Mouse (Mus musculus) thymus, postnatal 10 days (tissue): ENCODE results near the gene Ccdc154.
A peak's percentile ranks its signal among the peaks of the same experiment; 100 is the strongest.
"Not testable (repeated sequence)": the region's sequence is repeated elsewhere in the genome, so short reads cannot be mapped to it uniquely, and the experiment has no call there.

Experiments
- DNase-seq, 2 experiments: peaks; one replicate each; pipeline ENCODE4 v3.0.0; 2021; ENCODE audit warnings: low spot score in 2 of 2

The Ccdc154 gene

DNA sequence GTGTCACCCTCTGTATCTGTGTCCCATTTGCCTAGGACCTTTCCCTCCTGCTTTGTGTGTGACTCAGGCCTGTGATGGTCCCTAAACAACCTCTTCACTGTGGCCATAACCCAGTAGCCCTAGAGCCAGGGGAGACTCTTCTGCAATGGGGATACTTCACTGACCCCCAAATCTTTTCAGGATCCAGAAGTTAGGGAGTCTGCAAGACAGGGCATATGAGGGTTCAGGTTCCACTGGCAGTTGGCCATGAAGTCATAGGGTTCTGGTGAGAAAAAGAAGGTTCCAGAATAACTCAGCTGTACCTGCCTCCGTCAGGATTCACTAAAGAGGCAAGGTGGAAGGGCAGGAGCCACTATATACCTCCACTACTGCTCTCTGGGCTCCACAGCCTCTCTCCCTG lies at the start of gene Ccdc154:
Ccdc154 (plus strand) TSS at position 301 of the 400 bp plus-strand sequence.
- DNase-seq, result no peak

DNA sequence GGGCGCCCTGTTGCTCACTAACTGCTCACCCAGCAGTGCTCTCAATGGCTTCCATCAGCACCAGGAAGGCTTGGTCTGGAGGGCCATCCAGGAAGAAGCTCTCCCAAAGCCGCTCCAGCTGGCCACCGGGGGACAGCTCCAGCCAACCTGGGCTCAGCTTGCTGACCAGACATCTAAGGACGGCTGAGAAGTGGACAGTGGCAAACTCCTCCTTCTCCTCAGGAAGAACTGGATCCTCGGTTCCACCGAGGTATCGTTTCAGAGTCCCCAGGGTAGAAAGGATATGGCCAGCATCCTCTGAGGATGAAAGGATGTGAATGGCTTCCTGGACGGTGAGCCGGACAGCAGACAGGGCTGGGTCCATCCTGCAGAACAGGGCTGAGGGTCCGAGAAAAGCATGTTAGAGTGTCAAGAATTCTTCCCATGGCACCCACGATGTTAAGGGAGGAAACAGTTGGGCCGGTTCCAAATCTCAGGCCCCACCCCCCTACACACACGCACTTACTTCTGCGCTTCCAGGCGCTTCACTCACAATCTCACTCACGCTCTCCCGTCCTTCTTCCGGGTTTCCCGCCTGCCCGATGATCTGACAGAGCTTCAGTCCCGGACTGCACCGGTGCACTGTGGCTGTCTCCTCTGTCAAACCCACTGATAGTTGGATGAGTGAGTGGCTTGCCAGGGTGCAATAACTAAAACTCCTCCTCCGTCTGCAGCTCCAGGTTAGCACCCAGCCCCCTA lies 47.2 kb upstream of the Ccdc154 start:
- DNase-seq, result no peak

DNA sequence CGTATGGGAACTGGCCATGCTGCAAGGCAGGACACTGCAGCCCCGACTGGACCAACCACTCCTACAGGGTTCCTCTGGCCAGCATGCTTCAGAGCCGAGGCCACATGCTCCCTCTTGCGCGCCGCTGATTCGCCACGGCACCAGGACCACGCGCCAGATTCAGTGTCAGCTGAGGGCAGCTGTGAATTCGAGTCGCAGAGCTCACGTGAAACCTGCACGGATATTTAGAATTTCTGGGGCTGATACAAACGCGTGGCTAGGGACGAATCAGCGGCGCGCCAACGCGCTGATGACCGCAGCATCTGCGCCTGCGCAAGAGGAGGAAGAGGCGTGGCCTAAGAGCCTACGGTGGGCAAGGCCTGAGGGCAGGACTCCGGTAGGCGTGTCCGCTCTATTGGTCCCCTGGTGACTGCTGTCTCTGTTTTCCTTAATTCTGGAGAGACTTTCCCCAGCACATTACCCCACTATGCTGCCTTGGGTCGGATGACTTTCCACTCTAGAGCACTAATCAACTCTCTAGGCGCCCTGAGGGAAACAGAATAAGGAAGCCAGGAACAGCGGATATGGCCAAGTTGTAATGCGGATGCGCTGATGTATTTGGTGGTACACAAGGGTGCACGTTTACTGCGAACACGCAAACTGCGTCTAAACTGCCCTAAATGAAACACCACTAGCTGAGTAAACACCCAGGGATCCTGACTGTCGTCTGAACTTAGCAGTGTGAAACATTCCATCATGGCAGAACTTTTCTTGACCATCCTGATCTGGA lies 46.4 kb upstream of the Ccdc154 start, which contains the start of gene Telo2:
Telo2 (minus strand) TSS at position 304 of the 769 bp plus-strand sequence.
- DNase-seq, result peak; percentile 84 to 92

- peak in 1 of 2 experiments; percentile 45 for DNase-seq
These were observed 45.0 kb upstream of the Ccdc154 start for GRCm38 (mm10) chr17:25117263-25117662.

- no peak for DNase-seq
These were observed 41.9 kb upstream of the Ccdc154 start, which contains the start of gene Ptx4 for GRCm38 (mm10) chr17:25120406-25120805. Gene Ptx4 (plus strand): TSS chr17:25120760.

GRCm38 (mm10) chr17:25123979-25124378 lies 38.3 kb upstream of the Ccdc154 start:
- peak in 1 of 2 experiments; percentile 50 for DNase-seq

GRCm38 (mm10) chr17:25125442-25126060 lies 36.7 kb upstream of the Ccdc154 start:
- DNase-seq, result not testable (repeated sequence)

DNA sequence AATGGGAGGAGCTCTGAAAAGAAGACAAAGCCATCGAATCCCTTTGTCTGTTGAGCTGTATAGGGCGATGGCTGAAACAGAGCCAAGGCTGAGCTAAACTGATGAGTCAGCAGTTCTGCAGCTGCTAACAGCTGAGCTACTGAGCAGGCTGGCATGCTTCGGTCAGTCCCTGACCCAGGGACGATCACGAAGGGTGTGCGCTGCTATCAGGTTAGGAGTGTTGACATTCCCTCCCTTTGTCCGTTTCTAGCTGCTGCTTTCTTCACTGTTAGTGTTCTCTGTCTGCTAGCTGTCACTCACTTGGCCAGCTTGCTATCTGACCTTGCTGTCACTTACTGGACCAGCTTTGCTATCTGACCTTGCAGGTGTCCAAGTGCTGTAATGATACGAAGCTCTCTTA lies 35.2 kb upstream of the Ccdc154 start:
- no peak for DNase-seq

GRCm38 (mm10) chr17:25127681-25128080 lies 34.6 kb upstream of the Ccdc154 start:
- DNase-seq, result no peak

- DNase-seq, result no peak
These were observed 32.2 kb upstream of the Ccdc154 start for GRCm38 (mm10) chr17:25130060-25130459.

GRCm38 (mm10) chr17:25133275-25133698 lies 29.0 kb upstream of the Ccdc154 start, which contains the start of gene Clcn7:
Gene Clcn7 (plus strand): TSS chr17:25133391.
- peak; percentile 80 to 84 for DNase-seq

DNA sequence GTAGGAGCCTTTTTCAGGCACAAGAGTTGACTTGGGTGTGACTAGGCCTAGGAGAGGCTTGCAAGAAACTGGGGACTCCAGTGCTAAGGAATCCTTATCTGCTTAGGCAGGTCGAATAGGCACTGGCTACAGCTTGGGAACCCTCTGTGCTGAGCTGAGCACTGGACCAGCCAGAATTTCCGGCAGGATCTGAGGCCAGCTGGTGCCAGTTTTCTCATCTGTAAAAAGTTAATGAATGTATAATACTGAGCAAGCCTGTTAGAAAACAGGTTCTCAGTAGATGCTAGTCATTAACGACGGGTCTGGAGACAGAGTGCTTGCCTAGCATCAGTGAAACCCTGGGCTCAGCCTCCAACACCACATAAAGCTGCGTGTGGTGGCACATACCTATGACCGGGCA lies 26.6 kb upstream of the Ccdc154 start:
- DNase-seq, result no peak

DNA sequence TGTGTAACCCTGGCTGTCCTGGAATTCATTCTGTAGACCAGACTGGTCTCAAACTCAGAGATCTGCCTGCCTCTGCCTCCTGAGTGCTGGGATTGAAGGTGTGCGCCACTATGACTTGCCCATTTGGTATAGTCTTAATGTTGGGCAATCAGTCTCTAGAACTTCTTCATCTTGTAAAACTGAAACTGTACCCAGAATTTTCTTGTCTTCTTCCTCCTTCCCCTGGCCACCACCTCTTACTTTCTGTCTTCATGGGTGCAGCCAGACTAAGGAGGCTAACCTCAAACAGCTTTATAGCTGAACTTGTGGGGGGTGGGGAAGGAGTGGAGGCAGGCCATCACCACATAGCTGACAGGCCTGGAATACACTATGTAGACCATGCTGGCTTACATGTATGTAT lies 23.5 kb upstream of the Ccdc154 start:
- DNase-seq, result no peak

DNA sequence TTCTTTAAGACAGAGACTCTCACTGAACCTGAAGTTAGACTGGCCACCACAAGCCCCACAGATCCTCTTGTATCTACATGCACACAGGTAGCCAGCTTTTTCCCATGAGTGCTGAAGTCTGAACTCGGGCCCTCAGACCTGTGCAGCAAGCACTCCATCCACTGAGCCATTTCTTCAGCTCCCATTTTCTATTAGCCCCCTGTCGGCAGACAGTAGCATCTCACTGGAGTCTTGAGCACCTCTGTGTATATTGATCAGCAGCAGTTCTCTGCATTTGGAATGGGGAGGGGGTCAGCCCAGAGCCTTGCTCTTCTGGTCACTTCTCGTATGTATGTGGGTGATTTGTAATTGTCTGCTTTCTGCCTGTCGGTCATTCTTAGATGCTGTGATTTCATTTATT lies 22.3 kb upstream of the Ccdc154 start:
- DNase-seq, result no peak

GRCm38 (mm10) chr17:25163387-25163786 lies 1.1 kb downstream of the Ccdc154 start:
- DNase-seq, result no peak

GRCm38 (mm10) chr17:25164770-25165169 lies 2.5 kb downstream of the Ccdc154 start:
- no peak for DNase-seq

DNA sequence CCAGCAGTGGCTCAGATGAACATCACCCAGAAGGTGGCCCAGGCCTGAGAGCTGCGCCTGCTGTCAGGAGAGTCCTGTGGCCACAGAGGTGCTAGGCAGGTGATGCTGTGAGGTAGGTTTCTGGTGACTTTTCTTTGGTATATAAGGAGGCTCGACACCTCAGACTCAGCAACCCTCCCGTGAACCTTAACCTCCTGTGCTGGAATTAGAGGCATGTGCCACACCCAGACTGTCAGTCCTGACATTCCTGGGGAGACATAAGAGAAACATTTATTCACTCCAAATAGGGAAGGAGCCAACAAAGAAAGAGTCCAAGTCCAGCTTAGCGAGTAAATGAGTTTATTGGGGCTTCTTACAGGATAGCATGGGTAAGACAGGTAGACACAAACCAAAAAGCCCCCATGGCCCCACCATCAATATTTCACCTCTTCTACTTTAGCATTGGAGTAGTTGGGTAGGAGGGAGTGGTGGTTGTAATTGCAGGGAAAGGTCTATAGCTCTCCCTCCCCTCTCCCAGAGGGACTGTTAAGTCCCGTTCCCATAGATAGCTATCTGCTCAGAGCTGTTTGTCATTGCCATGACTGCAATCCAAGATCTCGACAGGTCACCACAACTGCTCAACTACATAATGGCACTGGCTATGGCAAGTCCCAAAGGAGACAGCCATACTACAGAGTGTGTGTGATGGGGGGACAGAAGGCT lies 3.9 kb downstream of the Ccdc154 start:
- DNase-seq, result no peak

DNA sequence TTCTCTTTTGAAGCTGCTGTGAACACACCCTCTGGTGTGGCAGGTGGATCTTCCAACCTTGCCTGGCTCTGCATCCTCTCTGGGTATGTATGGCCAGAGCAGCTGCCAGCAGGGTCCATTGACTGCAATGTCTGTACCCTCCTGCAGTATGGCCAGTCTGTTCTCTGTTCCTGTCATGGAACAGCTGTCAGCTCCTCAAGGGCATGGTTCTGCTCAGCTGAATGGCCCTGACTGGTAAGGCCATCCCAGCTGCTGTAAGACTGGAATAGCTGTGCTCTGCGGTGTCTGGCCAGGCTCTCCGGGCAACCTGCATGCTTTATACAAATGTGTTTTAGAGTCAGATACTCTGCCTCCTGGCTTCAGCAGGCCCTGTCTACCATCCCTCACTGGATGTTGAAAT lies 7.4 kb downstream of the Ccdc154 start:
- DNase-seq, result no peak

GRCm38 (mm10) chr17:25172558-25172957 lies 10.3 kb downstream of the Ccdc154 start:
- DNase-seq, result no peak

DNA sequence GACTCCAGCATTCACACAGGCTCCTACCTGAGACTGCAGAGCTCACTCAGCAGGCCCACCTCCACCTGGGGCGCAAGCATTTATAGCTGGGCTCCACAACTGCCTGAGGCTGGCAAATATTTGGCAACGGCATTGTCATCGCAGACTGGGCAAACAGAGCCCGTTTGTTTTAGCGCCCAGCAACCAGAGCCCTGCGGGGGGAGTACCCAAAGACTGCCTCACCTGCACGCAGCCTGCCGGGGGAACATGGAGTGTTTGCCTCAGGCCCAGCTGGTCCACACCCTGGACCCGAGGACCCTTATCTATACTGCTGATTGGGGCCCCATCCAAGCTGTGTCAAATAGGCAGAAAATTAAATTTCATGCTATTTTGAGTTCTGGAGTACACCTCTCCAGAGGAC lies 13.2 kb downstream of the Ccdc154 start, which contains the start of gene Gm38655:
Gm38655 (minus strand) TSS at position 61 of the 400 bp plus-strand sequence.
- DNase-seq, result no peak

DNA sequence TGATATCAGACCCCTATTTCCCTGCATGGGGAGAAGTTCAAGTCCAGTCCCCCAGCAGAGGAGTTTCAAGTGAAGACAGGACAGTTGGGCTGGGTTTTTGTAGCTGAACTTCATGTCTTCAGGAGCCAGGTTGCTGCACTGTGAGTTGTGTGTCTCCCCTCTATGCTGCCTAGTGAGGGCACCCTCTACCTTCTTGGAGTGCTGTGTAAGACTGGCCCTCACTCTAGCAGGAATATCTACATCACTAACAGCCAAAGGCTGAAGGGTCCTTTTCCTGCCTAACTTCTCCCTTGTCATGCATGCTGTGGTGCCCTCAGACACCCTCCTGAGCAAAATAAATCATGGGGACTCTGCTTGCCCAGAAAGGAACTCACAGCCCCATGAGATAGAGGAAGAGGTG lies 21.0 kb downstream of the Ccdc154 start:
- peak in 1 of 2 experiments; percentile 10 for DNase-seq
